8 mouse cellular contexts compared by ENCODE assay signal in the genomic region with DNA sequence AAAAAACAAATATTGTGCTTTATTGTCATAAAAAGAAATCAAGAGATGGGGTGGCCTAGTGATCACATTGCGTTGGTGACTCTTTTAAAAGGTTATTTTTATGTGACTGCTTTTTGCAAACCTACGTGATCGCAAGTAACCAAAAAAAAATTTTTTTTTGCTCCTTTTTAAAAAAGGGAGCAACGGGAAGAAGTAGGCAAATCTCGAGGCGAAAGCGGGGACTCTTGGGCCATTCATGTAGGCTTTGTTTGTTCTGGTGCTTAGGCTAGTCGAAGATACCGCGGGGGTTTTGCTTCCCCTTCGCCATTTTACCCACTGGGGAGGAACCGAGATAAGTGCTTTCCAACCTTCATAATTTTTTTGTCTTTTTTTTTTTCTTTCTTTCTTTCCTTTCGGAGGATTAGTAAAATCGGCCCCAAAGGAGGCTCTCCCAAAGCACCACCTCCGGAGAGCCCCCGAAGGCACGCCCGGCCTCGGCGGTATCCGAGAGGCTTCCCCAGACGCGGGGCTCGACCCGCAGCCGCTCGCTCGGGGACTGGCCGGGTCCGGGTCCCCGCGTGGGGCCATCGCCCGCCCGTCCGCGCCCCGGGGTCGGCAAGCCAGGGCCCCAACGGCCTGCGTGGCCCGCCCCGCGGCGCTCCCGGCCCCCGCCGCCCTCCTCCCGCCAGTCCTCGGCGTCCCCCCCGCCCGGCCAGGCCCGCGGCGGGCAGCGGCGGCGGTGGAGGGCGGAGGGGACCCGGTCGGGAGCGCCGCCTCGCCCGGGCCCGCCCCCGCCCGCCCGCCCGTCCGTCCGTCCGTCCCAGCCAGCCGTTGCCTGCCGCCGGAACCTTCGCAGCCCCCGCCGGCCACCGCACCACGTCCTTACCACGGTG. TPM values are rescaled to one million over a fixed set of nuclear protein-coding genes. Genes with fewer than 3 reads are reported as not detected.
DNase-seq lines count a peak whose midpoint lies in the region; ATAC-seq and TF ChIP-seq lines count a peak whose summit lies in the region.

No protein-coding gene starts in this region.

- H3K9me3 ChIP-seq in CH12.LX (replicated peaks; ENCODE audit: low read length) = peaks cover 6% of the 10 kb centered on the region
- no peaks in the 10 kb centered on the region for H3K9me3 ChIP-seq in embryonic facial prominence, embryonic 15.5 days (replicated peaks)
- no peaks in the 10 kb centered on the region for H3K9me3 ChIP-seq in heart, embryonic 14.5 days (ENCODE audit: control insufficient read depth, low read length)

- in situ Hi-C loops in CH12.LX (cut with MboI; ENCODE audit: low pct_ligation_motif_present, low pct_unique_long_range_greater_than_20kb, low sequenced_read_pairs) = no loop called here

- TF ChIP-seq POLR2A in CH12.LX (IDR thresholded peaks at IDR 0.05; ENCODE audit: low read depth, low read length) = no peak; the same call in 1 of the 2 replicates

- peak; percentile 28; the same call in 1 of the 2 replicates for TF ChIP-seq EP300 in CH12.LX (IDR thresholded peaks at IDR 0.05; ENCODE audit: low read length)

- dilution Hi-C loops in CH12.LX (cut with MboI; ENCODE audit: extremely low pct_ligation_motif_present, extremely low pct_unique_long_range_greater_than_20kb, low sequenced_read_pairs) = no loop called here

- under 1% methylated on average over 77 of the region's 83 CpGs for WGBS in embryonic facial prominence, embryonic 15.5 days
- WGBS in heart, embryonic 14.5 days = under 1% methylated on average over 77 of the region's 83 CpGs

- no peaks in the 10 kb centered on the region for H3K27me3 ChIP-seq in CH12.LX (replicated peaks)
- H3K27me3 ChIP-seq in embryonic facial prominence, embryonic 15.5 days = no peaks in the 10 kb centered on the region
- H3K27me3 ChIP-seq in heart, embryonic 14.5 days (ENCODE audit: control insufficient read depth, insufficient read depth, low read length) = no peaks in the 10 kb centered on the region

- no peak for TF ChIP-seq RAD21 in CH12.LX (IDR thresholded peaks at IDR 0.05; ENCODE audit: low read depth, low read length)

- no peak for ATAC-seq in embryonic facial prominence, embryonic 15.5 days (ENCODE audit: insufficient number of reproducible peaks, low FRiP score, low TSS enrichment, low read depth)
- 0 out of 2 replicates have a peak, but pooled peaks have one; percentile 4 for ATAC-seq in heart, embryonic 14.5 days (ENCODE audit: insufficient number of reproducible peaks, insufficient read depth, low FRiP score, low read depth)

- peaks cover 9 to 41% of the 10 kb centered on the region in 2 experiments for H3K4me1 ChIP-seq in CH12.LX (ENCODE audit: control insufficient read depth in 1 of 2, insufficient read depth in 2 of 2)
- H3K4me1 ChIP-seq in embryonic facial prominence, embryonic 15.5 days = peaks cover 17% of the 10 kb centered on the region
- H3K4me1 ChIP-seq in heart, embryonic 14.5 days (ENCODE audit: control insufficient read depth in 2 of 2, insufficient read depth in 2 of 2, low read length in 2 of 2) = peaks cover 2 to 17% of the 10 kb centered on the region in 2 experiments

- H3K9ac ChIP-seq in CH12.LX (ENCODE audit: insufficient read depth, low read depth) = peak overlapping the region; percentile 100
- peak overlapping the region; percentile 95 for H3K9ac ChIP-seq in embryonic facial prominence, embryonic 15.5 days
- H3K9ac ChIP-seq in heart, embryonic 14.5 days (ENCODE audit: low read length) = peak overlapping the region; percentile 100

- peak; percentile 57 for DNase-seq in CH12.LX (ENCODE audit: extremely low read depth)
- peak; percentile 65 to 80 for DNase-seq in adrenal gland, postnatal 36 days
- peak; percentile 66 for DNase-seq in kidney, postnatal 10 days
- peak; percentile 45 to 50 for DNase-seq in lung, adult 18-20 months
- peak; percentile 39 for DNase-seq in ovary, postnatal 10 days (ENCODE audit: low spot score)
- peak; percentile 46 to 54 for DNase-seq in thymus, postnatal 10 days (ENCODE audit: low spot score in 2 of 2)

- peaks cover 36% of the 10 kb centered on the region for H3K79me2 ChIP-seq in CH12.LX (replicated peaks; ENCODE audit: control insufficient read depth, extremely low read depth, insufficient read depth, poor library complexity, severe bottlenecking)

- H3K4me3 ChIP-seq in CH12.LX (replicated peaks in 1 of 3; ENCODE audit: low read depth in 2 of 3, low read length in 2 of 3, poor library complexity in 1 of 3) = peak overlapping the region; percentile 67 to 96 (median 69)
- peak overlapping the region; percentile 81 for H3K4me3 ChIP-seq in embryonic facial prominence, embryonic 15.5 days (replicated peaks)
- peak overlapping the region; percentile 90 to 96 for H3K4me3 ChIP-seq in heart, embryonic 14.5 days (ENCODE audit: control insufficient read depth in 1 of 2, insufficient read depth in 1 of 2, low read depth in 1 of 2, low read length in 2 of 2)

- TF ChIP-seq CTCF in CH12.LX (conservative IDR thresholded peaks at IDR 0.05 in 1 of 2, IDR thresholded peaks at IDR 0.05 in 1 of 2; ENCODE audit: low read depth in 2 of 2, low read length in 2 of 2) = no peak

- H3K4me2 ChIP-seq in CH12.LX (ENCODE audit: insufficient read depth, low read depth, poor library complexity, severe bottlenecking) = no peak overlapping the region
- H3K4me2 ChIP-seq in embryonic facial prominence, embryonic 15.5 days (replicated peaks) = peak overlapping the region; percentile 52
- H3K4me2 ChIP-seq in heart, embryonic 14.5 days (ENCODE audit: low read length) = peak overlapping the region; percentile 67

- H3K36me3 ChIP-seq in CH12.LX (replicated peaks in 1 of 2; ENCODE audit: control insufficient read depth in 1 of 2, insufficient read depth in 1 of 2, low read length in 1 of 2) = peaks cover 12 to 21% of the 10 kb centered on the region in 2 experiments
- peaks cover 7% of the 10 kb centered on the region; the same call in 1 of the 2 replicates for H3K36me3 ChIP-seq in embryonic facial prominence, embryonic 15.5 days
- peaks cover 20% of the 10 kb centered on the region for H3K36me3 ChIP-seq in heart, embryonic 14.5 days (ENCODE audit: control insufficient read depth, insufficient read depth, low read length)

- peak overlapping the region; percentile 99 for H3K27ac ChIP-seq in CH12.LX (ENCODE audit: insufficient read depth, low read depth)
- H3K27ac ChIP-seq in embryonic facial prominence, embryonic 15.5 days (replicated peaks) = peak overlapping the region; percentile 100
- H3K27ac ChIP-seq in heart, embryonic 14.5 days (replicated peaks in 1 of 2; ENCODE audit: control insufficient read depth in 1 of 2, insufficient read depth in 1 of 2, low read depth in 2 of 2, low read length in 2 of 2) = peak overlapping the region; percentile 99 to 100

TF ChIP-seq in CH12.LX, 34 proteins besides CTCF, POLR2A, EP300 and RAD21:
- peak; percentile 2; the same call in 1 of the 2 replicates for TF ChIP-seq POLR2AphosphoS2 (IDR thresholded peaks at IDR 0.05; ENCODE audit: low read depth, low read length)
- TF ChIP-seq E2F4 (IDR thresholded peaks at IDR 0.05; ENCODE audit: insufficient replicate concordance, low read depth, low read length) = 0 out of 2 replicates have a peak, but pooled peaks have one; percentile 23
- peak; percentile 58; the same call in 1 of the 2 replicates for TF ChIP-seq CHD1 (IDR thresholded peaks at IDR 0.05; ENCODE audit: low read depth, low read length)
- TF ChIP-seq UBTF (IDR thresholded peaks at IDR 0.05; ENCODE audit: low read depth, low read length) = peak; percentile 9; the same call in 1 of the 2 replicates
- no peak for TF ChIP-seq SMC3 (IDR thresholded peaks at IDR 0.05; ENCODE audit: low read depth, low read length)
- peak; percentile 68 for TF ChIP-seq ZNF384 (IDR thresholded peaks at IDR 0.05; ENCODE audit: low read depth, low read length)
- peak; percentile 17; the same call in 1 of the 2 replicates for TF ChIP-seq CHD2 (IDR thresholded peaks at IDR 0.05; ENCODE audit: low read length)
- 0 out of 2 replicates have a peak, but pooled peaks have one; percentile 18 for TF ChIP-seq MEF2A (IDR thresholded peaks at IDR 0.05; ENCODE audit: borderline replicate concordance, low read depth, low read length)
- TF ChIP-seq ELF1 (IDR thresholded peaks at IDR 0.05; ENCODE audit: low read depth, low read length) = no peak

RNA-seq across cellular contexts. Expression of a gene that starts 1.4 kb away (rescaled TPM):
- 25.7 and 29.0 TPM in 2 replicates for total RNA-seq in CH12.LX (2012; rRNA removed)
- 16.0 and 19.2 TPM in 2 replicates for total RNA-seq in CH12.LX (2014; rRNA removed)
- 34.5 and 36.2 TPM in 2 replicates for polyA plus RNA-seq in CH12.LX (2012; ENCODE audit: insufficient read length, low read depth)
- 10 to 100 TPM; 34.9 to 51.0 TPM for total RNA-seq in adrenal gland, postnatal 36 days (2021)
- 36.5 and 36.8 TPM in 2 replicates for polyA plus RNA-seq in embryonic facial prominence, embryonic 15.5 days (2015; fragmentation: Nextera tagmentation; extraction: Ambion mirVana)
- 24.7 and 25.2 TPM in 2 replicates for polyA plus RNA-seq in heart, embryonic 14.5 days (2014; fragmentation: Nextera tagmentation; extraction: Ambion mirVana)
